Mouse (Mus musculus): ENCODE data around the gene Psme1.
A peak's percentile ranks its signal among the peaks of the same experiment; 100 is the strongest.

Psme1 gene

DNA sequence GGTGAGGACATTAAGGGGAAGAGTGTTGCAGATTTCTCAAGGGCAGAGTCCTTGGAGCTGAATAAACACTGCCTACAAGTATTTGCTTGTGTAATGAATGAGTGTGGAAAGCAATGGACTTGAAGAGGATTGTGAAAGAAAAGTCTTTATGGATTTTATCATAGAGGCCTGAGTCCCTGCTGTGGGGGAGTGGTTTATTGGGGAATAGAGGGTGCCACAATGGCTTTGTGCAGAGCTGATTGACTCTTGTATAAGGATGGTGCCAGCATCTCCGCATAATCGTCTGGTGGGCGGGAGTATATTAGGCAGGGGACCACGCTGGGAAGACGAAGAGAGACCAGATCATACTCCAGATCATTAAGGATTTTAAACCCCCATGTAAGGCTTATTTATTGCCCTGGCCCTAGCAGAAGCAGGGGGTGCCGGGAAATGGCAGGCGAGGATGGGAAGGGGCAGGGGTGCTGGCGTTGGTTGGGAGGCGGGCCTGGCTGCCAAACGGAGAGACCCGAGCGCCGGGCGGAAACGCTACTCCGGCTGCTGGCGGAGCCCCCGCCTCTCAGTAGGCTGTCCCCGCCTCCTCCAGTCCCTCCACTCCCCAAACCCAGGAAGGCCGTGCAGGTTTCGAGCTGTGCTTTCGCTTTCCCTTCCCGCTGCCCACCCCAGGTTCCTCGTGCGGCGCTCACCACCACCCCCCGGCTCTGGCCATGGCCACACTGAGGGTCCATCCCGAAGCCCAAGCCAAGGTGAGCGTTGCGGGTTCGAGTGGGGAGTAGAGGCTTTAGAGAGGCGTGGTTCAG, at the start of gene Psme1:
TSS of gene Psme1 (plus strand) at position 253 of the 797 bp plus-strand sequence.
- peak; percentile 61 to 68 for DNase-seq (ENCODE audit: low spot score in 2 of 2)

GRCm38 (mm10) chr14:55536116-55536745, 41.7 kb upstream of the Psme1 start:
- peak in 1 of 2 experiments; percentile 48 for DNase-seq (ENCODE audit: low spot score in 2 of 2)

DNA sequence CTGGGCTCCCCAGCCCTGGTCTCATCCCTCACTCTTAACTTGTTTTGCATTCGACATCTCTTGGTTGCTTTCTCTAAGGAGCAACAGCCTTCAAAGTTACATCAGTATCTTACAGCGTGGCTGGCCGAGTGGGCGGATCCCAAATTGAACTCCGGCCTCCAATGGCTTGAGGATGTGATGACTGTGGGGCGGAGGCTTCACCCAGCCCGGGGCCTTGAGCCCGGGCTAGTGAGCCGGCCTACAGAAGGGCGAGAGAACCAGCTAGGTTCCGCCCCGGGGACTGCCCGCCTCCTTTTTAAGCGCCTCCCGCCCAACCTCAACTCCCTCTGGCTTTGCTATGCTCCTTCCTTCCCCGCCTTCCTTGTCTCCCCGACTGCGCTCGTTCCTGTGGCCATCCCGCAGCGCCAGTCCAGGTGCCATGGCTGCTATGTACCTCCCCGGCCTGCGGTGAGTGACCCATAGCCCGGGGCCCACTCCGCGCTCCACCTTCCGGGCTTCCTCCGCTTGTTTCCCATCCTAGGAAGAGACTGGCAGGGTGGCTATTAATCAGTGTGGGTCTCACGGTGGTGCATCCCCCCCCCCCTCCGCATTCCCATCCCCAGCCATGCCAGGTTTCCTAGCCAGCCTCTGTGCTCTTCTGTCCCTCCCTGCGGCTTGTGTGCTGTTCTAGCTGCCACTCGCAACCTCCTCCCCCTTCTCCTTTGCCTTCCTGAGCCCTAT, 37.7 kb upstream of the Psme1 start, which contains the start of gene Pck2:
TSS of gene Pck2 (plus strand) at position 200 of the 720 bp plus-strand sequence.
- DNase-seq (ENCODE audit: low spot score in 2 of 2), result peak; percentile 81 to 83

DNA sequence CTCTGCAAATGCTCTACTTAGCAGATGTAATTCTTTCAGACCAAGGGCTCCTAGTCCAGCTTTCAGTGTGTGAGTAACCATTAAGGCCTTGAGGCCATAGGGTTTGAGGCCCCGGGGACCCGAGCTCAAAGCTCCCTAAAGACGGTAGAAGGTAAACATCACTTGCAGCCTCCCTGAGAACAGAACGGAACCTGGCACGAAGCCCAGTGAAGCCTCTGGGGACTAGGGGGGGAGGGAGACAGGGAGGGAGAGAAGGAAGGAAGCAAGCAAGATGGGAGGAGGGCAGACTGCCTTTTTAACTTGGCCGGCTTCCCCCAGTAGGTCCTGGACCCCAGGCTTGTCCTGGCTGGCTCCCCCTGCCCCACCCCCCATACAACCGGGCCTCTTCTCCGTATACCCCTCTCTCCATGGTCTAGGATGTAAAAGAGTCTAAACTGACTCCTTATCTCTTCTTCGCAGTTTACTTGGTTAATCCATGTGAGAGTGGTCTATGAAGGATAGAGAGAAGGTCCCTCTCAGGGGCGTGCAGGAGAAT, 37.1 kb upstream of the Psme1 start:
- DNase-seq (ENCODE audit: low spot score in 2 of 2), result peak; percentile 73 to 79

- peak; percentile 50 to 65 for DNase-seq (ENCODE audit: low spot score in 2 of 2)
Measured at GRCm38 (mm10) chr14:55542268-55542667, 35.7 kb upstream of the Psme1 start.

GRCm38 (mm10) chr14:55544334-55544733, 33.6 kb upstream of the Psme1 start:
- DNase-seq (ENCODE audit: low spot score in 2 of 2), result no peak

- DNase-seq (ENCODE audit: low spot score in 2 of 2), result no peak
Measured at GRCm38 (mm10) chr14:55550191-55550590, 27.7 kb upstream of the Psme1 start.

DNA sequence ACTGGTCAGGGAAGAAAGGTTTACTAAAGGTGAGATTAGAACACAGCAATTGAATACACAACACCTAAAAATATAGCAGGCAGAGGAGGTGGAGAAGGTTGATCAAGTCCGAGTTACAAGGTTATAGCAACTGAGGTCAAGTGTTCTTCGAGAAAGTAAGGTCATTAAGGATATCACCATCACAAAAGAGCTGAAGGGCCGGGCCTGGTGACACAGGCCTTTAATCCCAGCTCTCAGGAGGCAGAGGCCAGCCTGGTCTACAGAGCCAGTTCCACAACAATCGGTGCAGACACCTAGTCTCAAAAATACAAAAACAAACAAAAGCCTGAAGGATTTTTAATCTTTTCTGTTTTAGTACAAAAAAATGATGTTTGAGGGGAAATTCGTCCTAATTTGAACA, 26.6 kb upstream of the Psme1 start:
- no peak for DNase-seq (ENCODE audit: low spot score in 2 of 2)

DNA sequence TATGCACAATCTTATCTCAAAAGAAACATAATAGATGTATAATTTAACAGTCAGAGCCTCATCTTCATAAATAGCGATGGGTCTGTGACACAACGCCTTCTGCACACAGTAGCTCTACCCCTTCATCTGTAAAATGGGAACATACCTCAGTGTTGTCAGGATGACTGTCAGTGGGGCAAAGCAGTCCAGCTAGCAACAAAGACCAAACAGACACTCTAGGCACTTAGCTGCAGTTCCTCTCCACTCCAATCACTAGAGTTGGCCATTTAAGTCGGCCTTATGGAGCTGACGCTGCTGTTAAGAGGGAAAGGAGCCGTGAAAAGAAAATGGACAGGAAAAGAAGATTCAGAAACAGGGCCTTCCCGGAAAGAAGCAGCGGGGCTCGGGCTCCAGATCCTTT, 26.1 kb upstream of the Psme1 start:
- no peak for DNase-seq (ENCODE audit: low spot score in 2 of 2)

DNA sequence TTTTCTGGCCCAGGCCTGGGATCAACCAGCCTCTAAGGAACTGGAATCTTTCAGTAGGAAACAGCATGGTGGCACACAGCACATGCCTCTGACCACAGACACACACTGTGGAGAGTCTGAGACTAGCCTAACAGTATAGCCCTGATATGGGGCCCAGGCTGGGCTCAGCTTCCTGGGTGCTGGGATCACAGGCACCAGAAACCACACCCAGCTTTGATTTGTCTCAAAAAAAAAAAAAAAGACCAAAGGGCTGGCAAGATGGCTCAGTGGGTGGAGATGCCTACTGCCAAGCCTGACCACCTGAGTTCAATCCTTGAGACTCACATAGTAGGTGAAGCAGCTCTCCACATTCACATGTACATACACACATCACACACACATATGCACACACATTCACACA, 23.3 kb upstream of the Psme1 start:
- DNase-seq (ENCODE audit: low spot score in 2 of 2), result no peak

DNA sequence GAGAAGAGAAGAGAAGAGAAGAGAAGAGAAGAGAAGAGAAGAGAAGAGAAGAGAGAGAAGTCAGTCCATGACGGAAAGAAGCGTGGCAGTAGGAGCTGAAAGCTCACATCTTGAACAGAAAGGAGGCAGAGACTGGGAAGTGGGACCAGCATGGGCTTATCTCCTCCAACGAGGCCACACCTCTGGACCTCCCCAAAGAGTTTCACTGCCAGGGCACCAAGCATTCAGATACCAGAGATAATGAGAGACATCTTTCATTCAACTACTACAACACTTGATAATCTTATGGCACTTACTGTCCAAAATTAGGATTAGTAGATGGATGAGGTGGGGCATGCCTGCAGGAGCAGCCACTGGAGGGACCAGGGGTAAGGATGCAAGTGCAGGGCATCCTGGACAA, 22.1 kb upstream of the Psme1 start:
- DNase-seq (ENCODE audit: low spot score in 2 of 2), result no peak

DNA sequence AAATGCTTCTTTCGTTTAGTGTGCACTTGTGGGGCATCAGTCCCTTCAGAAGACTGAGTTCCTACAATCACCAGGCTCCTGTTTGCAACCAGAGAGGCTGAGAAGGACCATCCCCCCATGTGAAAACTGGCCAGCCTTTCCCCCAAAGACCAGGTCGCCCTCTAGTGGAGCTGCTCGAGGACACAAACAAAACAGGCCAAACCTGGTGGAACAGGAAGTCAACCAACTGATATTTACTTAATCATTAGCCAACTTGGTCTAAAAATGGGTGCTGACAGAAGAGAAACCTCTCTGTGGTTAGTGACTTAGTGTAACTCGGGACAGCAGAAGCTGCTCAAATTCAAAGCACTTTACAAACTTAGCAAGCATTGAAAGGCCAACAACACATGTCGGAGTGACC, 20.9 kb upstream of the Psme1 start:
- DNase-seq (ENCODE audit: low spot score in 2 of 2), result peak; percentile 65 to 84

DNA sequence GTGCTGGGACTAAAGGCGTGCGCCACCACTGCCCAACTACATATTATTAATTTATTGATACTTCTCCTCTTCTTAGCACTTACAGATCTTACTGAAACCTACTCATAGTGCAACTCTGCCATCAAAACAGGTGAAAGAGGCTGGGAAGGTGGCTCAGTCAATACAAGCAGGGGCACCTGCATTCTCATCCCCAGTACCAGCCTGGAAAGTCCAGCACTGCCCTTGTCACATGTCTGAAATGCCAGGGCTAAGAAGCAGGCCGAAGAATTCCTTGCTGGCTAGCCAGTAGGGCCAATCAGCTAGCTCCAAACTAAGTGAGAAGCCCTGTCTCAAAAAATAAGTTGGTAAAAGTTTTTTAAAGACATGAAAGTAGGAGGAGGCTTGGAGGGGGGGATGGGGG, 20.3 kb upstream of the Psme1 start:
- no peak for DNase-seq (ENCODE audit: low spot score in 2 of 2)

- DNase-seq (ENCODE audit: low spot score in 2 of 2), result no peak
Measured at GRCm38 (mm10) chr14:55558740-55559448, 19.0 kb upstream of the Psme1 start.

DNA sequence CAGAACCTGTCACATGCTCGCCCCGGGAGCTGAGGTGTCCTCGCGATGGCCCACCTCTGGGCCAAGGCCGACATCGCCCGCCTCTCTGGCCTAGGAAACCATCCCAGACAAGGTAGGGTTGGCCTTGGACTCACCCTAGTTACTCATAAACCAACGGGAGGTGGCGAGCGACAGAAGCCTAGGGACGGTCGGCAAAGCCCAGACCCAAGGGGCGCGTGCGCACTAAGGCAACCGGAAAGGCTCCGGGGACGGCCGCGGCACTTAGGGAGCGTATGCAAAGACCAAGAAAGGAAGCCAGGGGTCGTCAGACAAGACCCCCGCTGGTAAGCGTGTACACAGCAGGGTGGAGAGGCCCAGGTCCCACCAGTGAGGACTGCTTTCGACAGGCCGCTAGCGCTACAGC, 18.1 kb upstream of the Psme1 start, which contains the start of gene Dcaf11:
TSS of gene Dcaf11 (plus strand) at position 208 of the 403 bp plus-strand sequence.
- peak; percentile 79 to 82 for DNase-seq (ENCODE audit: low spot score in 2 of 2)

GRCm38 (mm10) chr14:55560202-55561073, 17.5 kb upstream of the Psme1 start, which contains the start of gene A730061H03Rik:
Gene A730061H03Rik, minus strand, starts transcription at chr14:55560406.
- peak; percentile 93 to 95 for DNase-seq (ENCODE audit: low spot score in 2 of 2)

DNA sequence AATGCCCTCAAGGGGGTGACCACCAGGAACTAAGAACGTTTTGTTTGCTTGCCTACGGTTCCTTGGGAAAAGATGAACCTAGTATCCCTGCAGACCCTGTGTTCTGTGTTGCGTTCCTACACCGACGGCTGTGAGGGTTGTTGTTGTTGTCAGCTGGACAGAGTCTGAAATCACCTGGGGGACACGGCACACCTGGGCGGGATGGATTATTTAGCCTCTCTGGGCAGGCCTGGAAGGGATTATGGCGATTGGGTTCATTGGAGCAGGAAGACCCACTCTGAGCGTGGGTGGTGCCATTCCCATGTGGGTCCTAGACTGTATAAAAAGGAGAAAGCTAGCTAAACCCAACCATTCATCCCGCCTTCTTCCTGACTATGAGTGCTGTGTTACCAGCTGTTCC, 16.1 kb upstream of the Psme1 start:
- DNase-seq (ENCODE audit: low spot score in 2 of 2), result no peak

- no peak for DNase-seq (ENCODE audit: low spot score in 2 of 2)
Measured at GRCm38 (mm10) chr14:55563249-55563648, 14.7 kb upstream of the Psme1 start.

- no peak for DNase-seq (ENCODE audit: low spot score in 2 of 2)
Measured at GRCm38 (mm10) chr14:55565748-55566147, 12.2 kb upstream of the Psme1 start.

GRCm38 (mm10) chr14:55567496-55567895, 10.4 kb upstream of the Psme1 start:
- DNase-seq (ENCODE audit: low spot score in 2 of 2), result no peak
